Mouse (Mus musculus) fibroblast of lung, adult 2 months (primary cell): ENCODE results near the gene Asic5.

Experiments used
- DNase-seq: peaks from one replicate; pipeline ENCODE4 v3.0.0-alpha.2; 2011; ENCODE audit warnings: low read depth

The Asic5 gene

GRCm38 (mm10) chr3:81981990-81982389 lies at the start of gene Asic5:
Gene Asic5 (plus strand): TSS chr3:81982290.
- no peak for DNase-seq

- no peak for DNase-seq
Observed at GRCm38 (mm10) chr3:81933348-81933747, 48.7 kb upstream of the Asic5 start.

GRCm38 (mm10) chr3:81938924-81939323 lies 43.2 kb upstream of the Asic5 start:
- no peak for DNase-seq

GRCm38 (mm10) chr3:81942341-81942740 lies 39.7 kb upstream of the Asic5 start:
- no peak for DNase-seq

- DNase-seq: no peak
Observed at GRCm38 (mm10) chr3:81943097-81943496, 39.0 kb upstream of the Asic5 start.

- DNase-seq: no peak
Observed at GRCm38 (mm10) chr3:81944851-81945393, 37.2 kb upstream of the Asic5 start.

GRCm38 (mm10) chr3:81949048-81949447 lies 33.0 kb upstream of the Asic5 start:
- DNase-seq: no peak

- no peak for DNase-seq
Observed at GRCm38 (mm10) chr3:81951785-81952184, 30.3 kb upstream of the Asic5 start.

- no peak for DNase-seq
Observed at GRCm38 (mm10) chr3:81957484-81957883, 24.6 kb upstream of the Asic5 start.

- no peak for DNase-seq
Observed at GRCm38 (mm10) chr3:81961336-81961735, 20.8 kb upstream of the Asic5 start.

- DNase-seq: no peak
Observed at GRCm38 (mm10) chr3:81963768-81964167, 18.3 kb upstream of the Asic5 start.

GRCm38 (mm10) chr3:81964596-81964995 lies 17.5 kb upstream of the Asic5 start:
- DNase-seq: no peak

GRCm38 (mm10) chr3:81975607-81976006 lies 6.5 kb upstream of the Asic5 start:
- DNase-seq: no peak

GRCm38 (mm10) chr3:81976102-81976501 lies 6.0 kb upstream of the Asic5 start, which contains the start of gene Tdo2:
Gene Tdo2 (minus strand): TSS chr3:81976202.
- DNase-seq: no peak

GRCm38 (mm10) chr3:81981576-81981975 lies 514 bp upstream of the Asic5 start:
- no peak for DNase-seq

GRCm38 (mm10) chr3:81983120-81983895 lies 1.2 kb downstream of the Asic5 start:
- DNase-seq: no peak

- no peak for DNase-seq
Observed at GRCm38 (mm10) chr3:81985100-81985499, 3.0 kb downstream of the Asic5 start.

GRCm38 (mm10) chr3:81986103-81986502 lies 4.0 kb downstream of the Asic5 start:
- DNase-seq: no peak

- DNase-seq: no peak
Observed at GRCm38 (mm10) chr3:81987628-81988027, 5.5 kb downstream of the Asic5 start.

GRCm38 (mm10) chr3:81989692-81990141 lies 7.6 kb downstream of the Asic5 start:
- DNase-seq: no peak

GRCm38 (mm10) chr3:81990531-81990930 lies 8.4 kb downstream of the Asic5 start:
- DNase-seq: no peak

GRCm38 (mm10) chr3:81995371-81995770 lies 13.3 kb downstream of the Asic5 start:
- no peak for DNase-seq

- DNase-seq: peak; percentile 26
Observed at GRCm38 (mm10) chr3:81995988-81996387, 13.9 kb downstream of the Asic5 start.

- DNase-seq: no peak
Observed at GRCm38 (mm10) chr3:82007002-82007401, 24.9 kb downstream of the Asic5 start.
